Mouse (Mus musculus): ENCODE data around the gene Stat1.

Gene Stat1

GRCm38 (mm10) chr1:52163707-52164457 lies 44.6 kb downstream of the Stat1 start:
- DNase-seq (ENCODE audit: low read depth): no peak

- no peak for DNase-seq (ENCODE audit: low read depth)
Measured at GRCm38 (mm10) chr1:52166652-52167220, 47.5 kb downstream of the Stat1 start.

DNA sequence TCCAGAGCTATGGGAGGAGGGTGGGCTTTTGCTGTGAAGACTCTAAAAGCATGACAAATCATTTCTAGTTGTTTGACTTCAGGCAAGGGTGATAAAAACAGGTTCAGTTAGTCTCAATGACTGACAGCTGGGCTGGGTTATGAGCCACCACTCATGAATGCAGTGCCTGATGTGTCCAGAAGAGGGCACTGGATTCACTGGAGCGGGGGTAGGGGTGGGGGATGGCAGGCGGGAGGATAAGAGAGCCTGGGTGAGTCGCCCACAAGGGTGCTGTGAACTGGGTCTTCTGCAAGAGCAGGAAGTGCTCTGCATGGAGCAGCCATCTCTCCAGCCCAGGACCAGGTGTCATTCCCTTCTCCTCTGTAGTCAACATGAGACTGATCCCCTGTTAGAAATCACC lies 50.8 kb downstream of the Stat1 start:
- no peak for DNase-seq (ENCODE audit: low read depth)

- no peak for DNase-seq (ENCODE audit: low read depth)
Measured at GRCm38 (mm10) chr1:52170747-52171146, 51.5 kb downstream of the Stat1 start.

DNA sequence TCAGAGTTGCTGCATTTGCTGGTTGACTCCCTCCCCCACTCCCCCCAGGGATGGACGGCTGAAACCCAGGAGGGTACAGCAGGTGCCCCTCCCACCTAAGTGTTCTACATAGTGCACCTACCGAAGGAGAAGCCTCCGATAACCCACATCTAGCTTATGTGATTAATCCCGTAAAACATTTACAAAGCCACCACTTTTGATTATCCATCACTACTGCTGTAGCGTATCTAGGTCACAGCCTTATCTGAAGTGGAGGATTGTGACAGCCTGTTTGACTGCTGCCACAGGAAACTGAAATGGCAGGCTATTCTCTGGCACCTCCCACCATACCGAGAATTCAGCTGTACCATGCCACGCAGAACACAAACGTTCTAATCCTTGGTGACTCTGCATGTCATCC lies 52.0 kb downstream of the Stat1 start:
- DNase-seq (ENCODE audit: low read depth): no peak

DNA sequence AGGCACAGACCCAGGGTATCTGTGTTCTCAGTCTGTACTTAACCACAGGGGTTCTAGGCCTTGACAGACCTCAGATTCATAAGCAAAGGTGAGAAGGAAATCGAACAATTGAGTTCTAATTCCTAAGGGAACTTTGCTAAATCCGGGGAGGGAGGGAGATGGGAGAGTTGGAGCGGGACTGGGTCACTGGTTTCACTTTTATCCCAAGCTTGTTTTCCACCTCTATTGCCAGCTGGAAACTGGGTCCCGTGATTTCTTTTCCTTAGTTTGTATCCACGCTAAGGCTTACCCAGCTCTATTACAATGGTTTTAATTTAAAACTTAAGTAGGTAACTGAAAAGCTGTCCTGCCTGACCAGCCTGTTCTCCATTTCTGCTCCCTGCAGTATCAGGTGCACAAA lies 56.1 kb downstream of the Stat1 start:
- DNase-seq (ENCODE audit: low read depth): no peak

DNA sequence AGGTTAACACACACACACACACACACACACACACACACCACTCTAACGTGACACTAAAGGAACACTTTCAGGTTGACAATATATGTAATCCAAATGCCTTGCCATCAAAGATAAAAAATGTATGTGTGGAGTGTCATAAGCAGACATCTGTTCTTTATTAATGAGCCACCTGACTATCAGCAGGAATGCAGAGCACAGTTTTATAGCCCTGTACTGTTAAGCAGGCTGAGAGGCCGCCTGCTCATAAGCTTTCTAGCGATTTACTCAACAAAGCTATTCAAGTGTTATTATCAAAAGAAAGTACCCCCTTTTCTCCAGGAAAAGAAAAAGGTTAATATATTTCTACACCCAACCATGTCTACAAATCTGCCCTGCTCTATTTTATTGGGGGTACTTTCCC lies 56.7 kb downstream of the Stat1 start:
- no peak for DNase-seq (ENCODE audit: low read depth)

GRCm38 (mm10) chr1:52176999-52177398 lies 57.8 kb downstream of the Stat1 start:
- no peak for DNase-seq (ENCODE audit: low read depth)

DNA sequence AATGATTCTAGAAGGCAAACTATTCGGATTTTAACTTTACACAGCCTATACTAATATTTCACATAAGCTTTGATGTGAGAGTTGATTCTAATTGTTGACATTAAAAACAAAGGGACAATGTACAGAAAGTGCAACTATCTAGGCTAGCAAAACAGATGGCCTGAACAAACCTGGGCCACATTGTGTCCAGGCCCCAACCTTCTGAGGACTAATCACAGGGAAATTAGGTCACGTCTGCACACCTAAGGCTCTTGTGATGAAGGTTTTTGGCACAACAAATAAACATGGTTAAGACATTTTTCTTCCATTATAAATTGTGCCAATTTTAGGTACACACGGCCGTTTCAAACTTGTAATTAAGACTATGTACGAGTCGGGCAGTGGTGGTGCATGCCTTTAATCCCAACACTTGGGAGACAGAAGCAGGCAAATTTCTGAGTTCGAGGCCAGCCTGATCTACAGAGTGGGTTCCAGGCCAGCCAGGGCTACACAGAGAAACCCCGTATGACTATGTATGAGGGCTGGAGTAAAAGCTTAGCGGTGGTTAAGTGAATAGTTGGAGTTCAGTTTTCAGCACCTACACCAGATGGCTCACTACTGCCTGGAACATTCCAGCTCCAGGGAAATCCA lies 60.8 kb downstream of the Stat1 start:
- DNase-seq (ENCODE audit: low read depth): no peak

DNA sequence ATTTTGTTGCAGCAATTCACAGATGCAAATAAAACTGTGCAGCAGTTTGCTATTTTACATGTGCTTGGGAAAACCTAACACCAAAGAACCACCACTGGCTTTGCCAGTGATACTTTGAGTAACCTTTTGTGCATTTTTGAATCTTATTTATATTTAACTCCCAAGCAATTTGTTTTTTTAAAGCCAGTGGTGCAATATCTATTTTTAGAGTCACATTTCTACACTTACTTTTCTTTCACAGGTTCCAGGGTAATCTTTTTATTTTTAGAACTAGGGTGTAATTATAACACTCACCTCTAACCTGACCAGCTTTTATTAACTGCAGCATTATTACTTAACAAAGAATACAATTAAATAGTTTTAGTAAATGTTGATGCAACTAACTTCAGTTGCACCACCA lies 62.8 kb downstream of the Stat1 start:
- no peak for DNase-seq (ENCODE audit: low read depth)

GRCm38 (mm10) chr1:52182992-52183391 lies 63.8 kb downstream of the Stat1 start:
- DNase-seq (ENCODE audit: low read depth): no peak
